Mouse (Mus musculus): ENCODE results near the gene Olfr1034.

DNA sequence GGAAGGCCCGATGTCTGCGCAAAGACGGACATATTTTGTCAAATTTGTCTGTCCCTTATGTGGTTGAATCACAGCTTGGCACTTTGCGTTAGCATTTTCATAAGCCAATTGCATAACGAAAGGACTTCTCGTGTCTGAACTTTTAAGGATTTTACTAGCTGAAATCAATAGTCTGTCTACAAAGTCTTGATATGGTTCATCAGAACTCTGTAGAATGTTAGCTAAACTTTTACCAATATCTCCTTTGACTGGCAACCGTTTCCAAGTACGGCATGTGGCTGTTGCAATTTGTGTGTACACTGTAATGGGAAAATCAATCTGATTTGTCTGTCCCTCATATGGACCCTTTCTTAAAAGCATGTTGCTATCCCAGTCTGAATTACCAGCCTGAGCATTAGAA is 24.5 kb downstream of the Olfr1034 start:
- TF ChIP-seq CTCF (IDR thresholded peaks at IDR 0.05; ENCODE audit: borderline replicate concordance, control insufficient read depth, extremely low read depth, insufficient read depth, low read length, poor library complexity) (no peak), POLR2A (IDR thresholded peaks at IDR 0.05; ENCODE audit: control insufficient read depth, extremely low read depth, insufficient read depth, low read length, poor library complexity) (no peak)

All from thymus, adult 2 months (tissue).